Mouse (Mus musculus) MEL (cell line): ENCODE measurements around the gene Sp9. TPM values are rescaled to one million over a fixed set of nuclear protein-coding genes. Genes with fewer than 3 reads are reported as not detected.

Experiments used
- DNase-seq: peaks from one replicate; pipeline ENCODE4 v3.0.0; 2011; ENCODE audit warnings: low read depth, low spot score
- H3K27ac ChIP-seq: 2 replicates; pipeline ENCODE4 v1.5.1; 2012; ENCODE audit warnings: low read depth, mild to moderate bottlenecking, control low read depth, low read length, moderate library complexity; ENCODE audit not compliant: control insufficient read depth
- H3K27me3 ChIP-seq, 2 experiments: fragments of 150-350 bp in 1 of 2; sonication (generic) in 1 of 2; 2 replicates each; pipeline ENCODE4 v1.6.1; 2012; ENCODE audit warnings: low read length in 2 of 2, mild to moderate bottlenecking in 2 of 2, improper control_type of control experiment in 1 of 2, moderate library complexity in 1 of 2; ENCODE audit not compliant: insufficient read depth in 2 of 2, control insufficient read depth in 1 of 2
- H3K36me3 ChIP-seq, 2 experiments: 2 replicates each; pipeline ENCODE4 v1.6.1; 2012 to 2014; ENCODE audit warnings: low read length in 2 of 2, improper control_type of control experiment in 1 of 2, inconsistent platforms in 1 of 2, mild to moderate bottlenecking in 1 of 2; ENCODE audit not compliant: insufficient read depth in 2 of 2, control insufficient read depth in 1 of 2
- H3K4me1 ChIP-seq, 2 experiments: fragments of 150-350 bp in 1 of 2; sonication (generic) in 1 of 2; 2 replicates each; pipeline ENCODE4 v1.6.1; 2012; ENCODE audit warnings: low read length in 2 of 2, improper control_type of control experiment in 1 of 2, mild to moderate bottlenecking in 1 of 2; ENCODE audit not compliant: insufficient read depth in 2 of 2, control insufficient read depth in 1 of 2
- H3K4me3 ChIP-seq, 2 experiments: fragments of 150-350 bp in 1 of 2; sonication (generic) in 1 of 2; 2 replicates each; pipeline ENCODE4 v1.5.1; 2012; ENCODE audit warnings: low read depth in 2 of 2, low read length in 2 of 2, mild to moderate bottlenecking in 2 of 2, moderate library complexity in 2 of 2, control low read depth in 1 of 2, improper control_type of control experiment in 1 of 2; ENCODE audit not compliant: control insufficient read depth in 1 of 2, insufficient read depth in 1 of 2
- H3K79me2 ChIP-seq: 2 replicates; pipeline ENCODE4 v1.6.1; 2012; ENCODE audit warnings: mild to moderate bottlenecking, low read length, moderate library complexity; ENCODE audit not compliant: control insufficient read depth, poor library complexity, insufficient read depth
- H3K9ac ChIP-seq: 2 replicates; pipeline ENCODE4 v1.6.1; 2012; ENCODE audit warnings: low read depth, mild to moderate bottlenecking, control low read depth, low read length, moderate library complexity; ENCODE audit not compliant: control insufficient read depth, poor library complexity, severe bottlenecking
- H3K9me3 ChIP-seq: fragments of 150-350 bp; sonication (generic); replicated peaks from 2 replicates; pipeline ENCODE4 v1.6.1; 2012; ENCODE audit warnings: mild to moderate bottlenecking, low read length, improper control_type of control experiment, moderate library complexity; ENCODE audit not compliant: insufficient read depth
- CHD2 ChIP-seq: IDR thresholded peaks from 2 replicates; pipeline ENCODE4 v1.6.1; 2011; ENCODE audit warnings: low read length, improper control_type of control experiment
- E2F4 ChIP-seq: IDR thresholded peaks from 2 replicates; pipeline ENCODE4 v1.6.1; 2011; ENCODE audit warnings: low read depth, low read length, improper control_type of control experiment, borderline replicate concordance
- EP300 ChIP-seq, 2 experiments: IDR thresholded peaks; 2 replicates each; pipeline ENCODE4 v1.6.1; 2011; ENCODE audit warnings: improper control_type of control experiment in 2 of 2, low read length in 2 of 2, low read depth in 1 of 2, mild to moderate bottlenecking in 1 of 2
- GABPA ChIP-seq: IDR thresholded peaks from 2 replicates; pipeline ENCODE4 v1.6.1; 2012; ENCODE audit warnings: low read depth, mild to moderate bottlenecking, inconsistent platforms, low read length, improper control_type of control experiment, moderate library complexity
- GATA1 ChIP-seq: IDR thresholded peaks from 2 replicates; pipeline ENCODE4 v1.6.1; 2011; ENCODE audit warnings: low read depth, low read length, improper control_type of control experiment
- JUND ChIP-seq: IDR thresholded peaks from 2 replicates; pipeline ENCODE4 v1.6.1; 2011; ENCODE audit warnings: low read depth, mild to moderate bottlenecking, improper control_type of control experiment, low read length
- KAT2A ChIP-seq: conservative IDR thresholded peaks from 2 replicates; pipeline ENCODE4 v1.6.1; 2012; ENCODE audit warnings: low read depth, low read length, improper control_type of control experiment, inconsistent platforms
- MAFK ChIP-seq: IDR thresholded peaks from 2 replicates; pipeline ENCODE4 v1.6.1; 2011; ENCODE audit warnings: low read depth, mild to moderate bottlenecking, low read length, improper control_type of control experiment, borderline replicate concordance
- MAX ChIP-seq: IDR thresholded peaks from 2 replicates; pipeline ENCODE4 v1.6.1; 2011; ENCODE audit warnings: low read length, improper control_type of control experiment
- MEF2A ChIP-seq: IDR thresholded peaks from 2 replicates; pipeline ENCODE4 v1.6.1; 2014; ENCODE audit warnings: low read depth, mild to moderate bottlenecking, inconsistent platforms, low read length, improper control_type of control experiment; ENCODE audit not compliant: poor library complexity, insufficient replicate concordance, severe bottlenecking; ENCODE audit errors: extremely low read depth
- MXI1 ChIP-seq: IDR thresholded peaks from 2 replicates; pipeline ENCODE4 v1.6.1; 2011; ENCODE audit warnings: mild to moderate bottlenecking, low read depth, low read length, improper control_type of control experiment
- MYB ChIP-seq: IDR thresholded peaks from 2 replicates; pipeline ENCODE4 v1.6.1; 2011; ENCODE audit warnings: mild to moderate bottlenecking, low read depth, low read length, improper control_type of control experiment
- MYC ChIP-seq: IDR thresholded peaks from 2 replicates; pipeline ENCODE4 v1.6.1; 2011; ENCODE audit warnings: low read depth, mild to moderate bottlenecking, low read length, improper control_type of control experiment, moderate library complexity
- NELFE ChIP-seq: IDR thresholded peaks from 2 replicates; pipeline ENCODE4 v1.6.1; 2011; ENCODE audit warnings: low read depth, low read length, improper control_type of control experiment
- POLR2A ChIP-seq, 2 experiments: IDR thresholded peaks; 2 replicates each; pipeline ENCODE4 v1.6.1; 2011 to 2012; ENCODE audit warnings: low read length in 2 of 2, mild to moderate bottlenecking in 2 of 2, control low read depth in 1 of 2, improper control_type of control experiment in 1 of 2, low read depth in 1 of 2, moderate library complexity in 1 of 2; ENCODE audit not compliant: control insufficient read depth in 1 of 2, insufficient read depth in 1 of 2, poor library complexity in 1 of 2
- POLR2AphosphoS2 ChIP-seq: IDR thresholded peaks from 2 replicates; pipeline ENCODE4 v1.6.1; 2011; ENCODE audit warnings: low read length, improper control_type of control experiment
- POLR2AphosphoS5 ChIP-seq: IDR thresholded peaks from 2 replicates; pipeline ENCODE4 v1.6.1; 2012; ENCODE audit warnings: low read depth, borderline replicate concordance, mild to moderate bottlenecking, inconsistent platforms, low read length, moderate library complexity, mixed read lengths
- RCOR1 ChIP-seq: IDR thresholded peaks from 2 replicates; pipeline ENCODE4 v1.6.1; 2012; ENCODE audit warnings: low read depth, mild to moderate bottlenecking, inconsistent platforms, low read length, improper control_type of control experiment
- SIN3A ChIP-seq: IDR thresholded peaks from 2 replicates; pipeline ENCODE4 v1.6.1; 2012; ENCODE audit warnings: low read length, improper control_type of control experiment, inconsistent platforms
- SMC3 ChIP-seq: IDR thresholded peaks from 2 replicates; pipeline ENCODE4 v1.6.1; 2011; ENCODE audit warnings: low read depth, low read length, improper control_type of control experiment
- TCF12 ChIP-seq: IDR thresholded peaks from 2 replicates; pipeline ENCODE4 v1.6.1; 2014; ENCODE audit warnings: low read depth, mild to moderate bottlenecking, inconsistent platforms, low read length, improper control_type of control experiment, moderate library complexity
- UBTF ChIP-seq: IDR thresholded peaks from 2 replicates; pipeline ENCODE4 v1.6.1; 2012; ENCODE audit warnings: low read depth, mild to moderate bottlenecking, inconsistent platforms, low read length, improper control_type of control experiment, moderate library complexity, borderline replicate concordance; ENCODE audit not compliant: insufficient read depth
- ZKSCAN1 ChIP-seq: IDR thresholded peaks from 2 replicates; pipeline ENCODE4 v1.6.1; 2012; ENCODE audit warnings: low read depth, mild to moderate bottlenecking, inconsistent platforms, low read length, improper control_type of control experiment, moderate library complexity
- ZMIZ1 ChIP-seq: IDR thresholded peaks from 2 replicates; pipeline ENCODE4 v1.6.1; 2012; ENCODE audit warnings: low read depth, mild to moderate bottlenecking, inconsistent platforms, low read length, improper control_type of control experiment, moderate library complexity
- ZNF384 ChIP-seq: IDR thresholded peaks from 2 replicates; pipeline ENCODE4 v1.6.1; 2012; ENCODE audit warnings: low read depth, mild to moderate bottlenecking, inconsistent platforms, low read length, improper control_type of control experiment
- polyA plus RNA-seq, 2 experiments: library from polyadenylated mRNA; stranded (reverse) in 1 of 2; unstranded in 1 of 2; fragments of >175 nt in 1 of 2; fragments of >200 nt in 1 of 2; gene quantifications; 2 replicates each; pipeline versions ENCODE4 v1.2.1 to v1.2.4; 2012; ENCODE audit warnings: low replicate concordance in 2 of 2, low read depth in 1 of 2; ENCODE audit not compliant: insufficient read length in 2 of 2, insufficient read depth in 1 of 2, missing spikeins in 1 of 2
- total RNA-seq: library from RNA; depleted of rRNA; stranded (reverse); fragments of 300-350 nt; gene quantifications from 2 replicates; pipeline ENCODE4 v1.2.3, GENCODE M21; 2012

The Sp9 gene
- total and polyA plus RNA-seq, 3 experiments: 0.03 to 0.39 TPM; not detected in 1

GRCm38 (mm10) chr2:73317426-73317825 is 45.7 kb downstream of the Sp9 start:
- DNase-seq: no peak
- Histone ChIP-seq H3K4me1 (peaks cover 0 to 4% of the 10 kb centered on the region in 2 experiments; a peak in 2 of 4 replicates), H3K9me3 (no peaks in the 10 kb centered on the region), H3K27me3 (no peaks in the 10 kb centered on the region), H3K36me3 (peaks cover 0 to 10% of the 10 kb centered on the region in 2 experiments; a peak in 2 of 4 replicates), H3K27ac (no peak overlapping the region), H3K4me3 (no peak overlapping the region), H3K79me2 (peaks cover 2% of the 10 kb centered on the region; the same call in 1 of the 2 replicates), H3K9ac (no peak overlapping the region)
- TF ChIP-seq POLR2A (IDR thresholded peaks at IDR 0.05; ENCODE audit: control insufficient read depth in 1 of 2, insufficient read depth in 1 of 2, low read depth in 1 of 2, low read length in 2 of 2, poor library complexity in 1 of 2) (no peak), MXI1 (no peak), EP300 (IDR thresholded peaks at IDR 0.05; ENCODE audit: low read depth in 1 of 2, low read length in 2 of 2) (no peak), JUND (no peak), POLR2AphosphoS2 (no peak), NELFE (no peak), SMC3 (no peak)

- H3K27me3 ChIP-seq: no peaks in the 10 kb centered on the region
- H3K36me3 ChIP-seq: peaks cover 0 to 3% of the 10 kb centered on the region in 2 experiments; a peak in 2 of 4 replicates
- no peak overlapping the region for H3K9ac ChIP-seq
- TF ChIP-seq E2F4 (no peak), SIN3A (no peak), CHD2 (no peak), JUND (no peak)
- H3K9me3 ChIP-seq: no peaks in the 10 kb centered on the region
- H3K4me1 ChIP-seq: no peaks in the 10 kb centered on the region; a peak in 1 of 4 replicates
- no peak overlapping the region for H3K4me3 ChIP-seq
- no peak for DNase-seq
- H3K79me2 ChIP-seq: no peaks in the 10 kb centered on the region
- H3K27ac ChIP-seq: no peak overlapping the region
Observed at GRCm38 (mm10) chr2:73319218-73319617, 47.5 kb downstream of the Sp9 start.

GRCm38 (mm10) chr2:73322991-73323390 is 51.3 kb downstream of the Sp9 start:
- H3K27ac ChIP-seq: no peak overlapping the region
- no peak for TF ChIP-seq MAX
- no peak for TF ChIP-seq GATA1
- TF ChIP-seq ZKSCAN1: no peak
- no peak for TF ChIP-seq TCF12
- TF ChIP-seq ZMIZ1: no peak
- no peak for TF ChIP-seq MEF2A
- no peak for TF ChIP-seq MXI1
- TF ChIP-seq EP300 (IDR thresholded peaks at IDR 0.05; ENCODE audit: low read depth in 1 of 2, low read length in 2 of 2): no peak
- no peak for TF ChIP-seq MYC
- TF ChIP-seq MYB: no peak
- TF ChIP-seq ZNF384: no peak
- no peak for TF ChIP-seq POLR2AphosphoS5
- TF ChIP-seq SIN3A: no peak
- TF ChIP-seq E2F4: no peak
- TF ChIP-seq KAT2A: no peak
- TF ChIP-seq MAFK: no peak
- TF ChIP-seq UBTF: no peak
- no peak for TF ChIP-seq GABPA
- TF ChIP-seq RCOR1: no peak
- H3K9ac ChIP-seq: no peak overlapping the region
- no peak for DNase-seq
- no peaks in the 10 kb centered on the region for H3K4me1 ChIP-seq
- H3K9me3 ChIP-seq: no peaks in the 10 kb centered on the region
- H3K27me3 ChIP-seq: no peaks in the 10 kb centered on the region
- H3K36me3 ChIP-seq: no peaks in the 10 kb centered on the region
- H3K4me3 ChIP-seq: no peak overlapping the region
- no peaks in the 10 kb centered on the region for H3K79me2 ChIP-seq
